Mouse (Mus musculus) forebrain, embryonic 10.5 days (tissue): Measurements from ENCODE around the gene Fastkd1. TPM values are rescaled to one million over a fixed set of nuclear protein-coding genes. Genes with fewer than 3 reads are reported as not detected.
"Not testable (repeated sequence)": the region's sequence is repeated elsewhere in the genome, so short reads cannot be mapped to it uniquely, and the experiment has no call there.

ENCODE experiments used
- DNase-seq: peaks from one replicate; pipeline ENCODE4 v3.0.0-alpha.2; 2017; ENCODE audit warnings: low spot score; ENCODE audit errors: extremely low spot score
- H3K27ac ChIP-seq: fragments of 300-500 bp; sonication (generic); 2 replicates; pipeline ENCODE4 v1.5.1; 2016; ENCODE audit warnings: mild to moderate bottlenecking
- H3K27me3 ChIP-seq: fragments of 300-500 bp; sonication (generic); 2 replicates; pipeline ENCODE4 v1.6.1; 2016; ENCODE audit warnings: mild to moderate bottlenecking; ENCODE audit not compliant: poor library complexity, severe bottlenecking
- H3K36me3 ChIP-seq: fragments of 300-500 bp; sonication (generic); replicated peaks from 2 replicates; pipeline ENCODE4 v1.6.1; 2016; ENCODE audit warnings: mild to moderate bottlenecking, moderate library complexity
- H3K4me1 ChIP-seq: fragments of 300-500 bp; sonication (generic); 2 replicates; pipeline ENCODE4 v1.6.1; 2016
- H3K4me3 ChIP-seq: fragments of 300-500 bp; sonication (generic); 2 replicates; pipeline ENCODE4 v1.5.1; 2016; ENCODE audit warnings: mild to moderate bottlenecking, moderate library complexity
- H3K9me3 ChIP-seq: fragments of 300-500 bp; sonication (generic); 2 replicates; pipeline ENCODE4 v1.6.1; 2016; ENCODE audit warnings: mild to moderate bottlenecking, moderate library complexity
- WGBS: fragments of 180-500 bp; shearing (Covaris S2); methylation state at CpG from one replicate; pipeline ENCODE4 v1.1.7; 2016; 5-methylcytosine and 5-hydroxymethylcytosine counted together
- polyA plus RNA-seq: library from polyadenylated mRNA; unstranded; fragments of >200 nt; fragmentation: Nextera tagmentation; extraction: Ambion mirVana; gene quantifications from 2 replicates; pipeline ENCODE4 v1.2.1, GENCODE M21; 2016

Fastkd1 gene
- polyA plus RNA-seq, 1 experiment from 2014 or later = 18.6 TPM

DNA sequence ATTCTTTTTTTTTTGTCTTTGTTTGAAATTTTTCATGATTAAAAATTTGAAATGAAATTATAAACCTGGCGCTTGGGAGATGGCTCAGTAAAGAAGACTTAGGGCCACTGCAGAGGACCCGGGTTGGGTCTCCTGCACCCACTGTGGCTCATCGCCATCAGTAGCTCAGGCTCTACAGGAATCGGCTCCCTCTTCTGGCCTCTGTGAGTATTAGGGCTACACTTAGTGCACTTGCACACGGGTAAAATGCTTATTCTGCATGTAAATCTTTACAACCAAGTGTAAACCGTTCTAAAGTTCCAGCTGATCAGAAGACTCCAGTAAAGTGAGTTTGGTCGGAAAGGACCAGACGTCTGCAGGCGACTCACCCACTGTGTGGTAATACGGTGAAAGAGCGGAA, 19.8 kb downstream of the Fastkd1 start:
- Histone ChIP-seq H3K27me3 (no peaks in the 10 kb centered on the region), H3K27ac (no peak overlapping the region), H3K4me1 (no peaks in the 10 kb centered on the region), H3K4me3 (no peak overlapping the region), H3K36me3 (peaks cover 71% of the 10 kb centered on the region), H3K9me3 (no peaks in the 10 kb centered on the region; the same call in 1 of the 2 replicates)
- WGBS = 95% methylated on average over 11 of the region's 11 CpGs
- no peak for DNase-seq

DNA sequence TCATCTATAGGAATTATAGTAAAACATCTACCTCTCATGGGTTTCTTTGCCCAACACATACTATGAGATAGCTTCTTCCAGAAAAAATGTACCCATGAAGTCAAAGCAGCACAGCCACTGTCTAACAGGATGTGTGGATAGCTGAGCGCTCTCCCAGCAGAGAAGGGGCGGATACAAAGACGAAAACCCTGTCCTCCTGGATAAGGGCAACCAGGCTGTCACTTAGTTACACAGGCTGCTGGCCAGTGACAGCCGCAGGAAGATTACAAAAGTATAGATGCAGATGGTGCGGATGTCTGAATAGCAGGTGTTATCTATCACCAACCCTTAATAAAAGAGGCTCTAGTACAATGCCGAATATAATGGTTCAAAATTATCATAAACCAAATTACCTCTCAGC, 22.5 kb downstream of the Fastkd1 start:
- WGBS = 94% methylated on average over 6 of the region's 6 CpGs
- no peaks in the 10 kb centered on the region for H3K4me1 ChIP-seq
- peaks cover 84% of the 10 kb centered on the region for H3K36me3 ChIP-seq
- H3K9me3 ChIP-seq = no peaks in the 10 kb centered on the region; the same call in 1 of the 2 replicates
- no peak for DNase-seq
- H3K27ac ChIP-seq = no peak overlapping the region
- no peaks in the 10 kb centered on the region for H3K27me3 ChIP-seq
- no peak overlapping the region for H3K4me3 ChIP-seq

DNA sequence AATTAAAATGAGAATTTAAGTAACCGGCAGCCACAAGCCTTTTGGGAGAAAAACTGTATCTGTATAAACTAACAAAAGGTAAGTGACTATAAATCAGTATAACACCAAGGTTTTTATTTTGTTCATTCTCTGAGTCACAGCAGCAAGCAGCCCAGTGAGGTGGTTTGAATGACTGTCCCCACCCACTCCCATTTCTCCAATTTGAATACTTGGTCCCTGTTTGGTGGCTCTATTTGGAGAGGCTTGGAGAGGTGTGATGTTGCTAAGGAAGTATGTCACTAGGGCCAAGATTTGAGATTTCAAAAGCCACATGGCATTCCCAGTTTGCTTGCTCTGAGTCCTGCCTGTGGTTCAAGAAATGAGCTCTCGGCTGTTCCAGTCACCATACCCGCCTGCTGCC, 23.1 kb downstream of the Fastkd1 start:
- no peaks in the 10 kb centered on the region for H3K4me1 ChIP-seq
- H3K27ac ChIP-seq = no peak overlapping the region
- H3K36me3 ChIP-seq = peaks cover 85% of the 10 kb centered on the region
- no peak overlapping the region for H3K4me3 ChIP-seq
- WGBS = 95% methylated on average over 3 of the region's 3 CpGs
- no peaks in the 10 kb centered on the region; the same call in 1 of the 2 replicates for H3K9me3 ChIP-seq
- 0 out of 2 replicates have a peak, but pooled peaks cover 4% of the 10 kb centered on the region for H3K27me3 ChIP-seq
- DNase-seq = no peak

DNA sequence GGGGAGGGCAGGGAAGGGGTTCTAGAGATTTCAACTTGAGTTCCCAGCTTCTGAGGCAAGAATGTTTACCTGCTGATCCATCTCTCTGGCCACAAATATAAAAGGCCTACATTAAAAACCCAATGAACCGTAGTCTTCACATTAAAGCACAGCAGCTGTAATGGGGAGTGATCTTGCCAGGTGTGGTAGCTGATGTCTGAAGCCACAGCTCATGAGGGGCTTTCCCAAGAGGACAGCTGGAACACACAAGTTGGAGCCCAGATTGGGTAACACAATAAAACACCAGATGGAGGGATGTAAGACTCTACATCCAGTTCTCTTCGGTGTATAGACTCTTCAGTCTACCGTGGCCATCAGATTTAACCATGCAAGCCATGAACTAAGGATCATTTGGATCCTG, 28.8 kb downstream of the Fastkd1 start:
- Histone ChIP-seq H3K36me3 (peaks cover 46% of the 10 kb centered on the region), H3K9me3 (no peaks in the 10 kb centered on the region), H3K27me3 (0 out of 2 replicates have a peak, but pooled peaks cover 7% of the 10 kb centered on the region), H3K4me1 (peaks cover 16% of the 10 kb centered on the region), H3K27ac (no peak overlapping the region), H3K4me3 (no peak overlapping the region)
- WGBS = 92% methylated on average over 3 of the region's 3 CpGs
- no peak for DNase-seq

DNA sequence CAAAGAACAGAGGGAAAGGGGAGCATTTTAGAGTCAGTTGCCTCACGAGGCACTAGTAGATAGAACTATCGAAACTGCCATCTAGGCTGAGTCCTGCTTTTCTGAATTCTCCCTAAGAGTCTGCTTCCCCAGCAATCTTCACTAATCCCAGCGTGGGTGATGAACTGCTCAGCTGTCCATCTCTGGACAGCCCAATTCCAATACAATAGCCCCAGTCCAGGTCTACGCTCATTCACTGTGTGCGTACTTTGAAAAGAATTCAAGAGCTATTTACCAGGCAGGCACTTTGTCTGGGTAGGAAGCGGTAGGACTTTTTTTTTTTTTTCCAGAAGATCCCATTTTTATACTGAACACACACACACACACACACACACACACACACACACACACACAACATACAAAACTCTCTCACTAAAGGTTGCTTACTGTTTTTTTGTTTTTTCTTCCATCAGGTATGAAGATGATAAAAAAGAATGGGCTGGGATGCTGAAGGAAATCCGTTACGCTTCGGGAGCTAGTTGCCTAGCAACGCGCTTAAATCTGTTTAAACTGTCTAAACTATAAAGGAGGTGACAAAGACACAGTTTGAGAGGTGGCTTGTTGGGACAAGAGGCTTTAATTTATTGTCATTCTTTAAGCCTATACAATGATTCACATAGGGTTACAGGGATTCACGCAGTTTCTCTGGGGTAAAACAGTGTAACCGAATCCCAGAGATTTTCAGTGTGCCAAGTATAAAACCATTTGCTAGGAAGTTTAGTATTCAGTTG, 30.1 kb downstream of the Fastkd1 start:
- H3K27me3 ChIP-seq = 0 out of 2 replicates have a peak, but pooled peaks cover 7% of the 10 kb centered on the region
- H3K36me3 ChIP-seq = peaks cover 37% of the 10 kb centered on the region
- peak overlapping the region; percentile 54 for H3K27ac ChIP-seq
- no peak overlapping the region for H3K4me3 ChIP-seq
- H3K4me1 ChIP-seq = peaks cover 16% of the 10 kb centered on the region
- H3K9me3 ChIP-seq = no peaks in the 10 kb centered on the region
- WGBS = 37% methylated on average over 13 of the region's 13 CpGs
- DNase-seq = no peak

DNA sequence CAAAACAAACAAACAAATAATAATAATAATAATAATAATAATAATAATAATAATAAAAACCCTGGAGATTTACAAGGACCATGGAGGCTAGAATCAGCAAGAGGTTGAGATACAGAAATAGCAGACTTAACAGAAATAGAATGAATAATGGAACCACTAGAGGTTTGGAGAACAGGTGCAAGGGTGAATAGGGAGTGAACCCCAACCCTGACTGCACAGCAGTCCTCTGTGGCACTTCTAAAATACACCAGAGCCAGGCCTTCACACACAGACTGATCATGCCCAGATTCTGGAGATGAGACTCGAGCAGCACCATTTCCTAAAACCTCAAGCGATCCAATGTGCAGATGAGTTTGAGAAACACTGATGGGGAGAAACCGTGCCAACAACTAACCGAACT, 31.4 kb downstream of the Fastkd1 start:
- no peak for DNase-seq
- Histone ChIP-seq H3K36me3 (peaks cover 24% of the 10 kb centered on the region), H3K4me1 (peaks cover 16% of the 10 kb centered on the region), H3K9me3 (no peaks in the 10 kb centered on the region), H3K4me3 (no peak overlapping the region), H3K27ac (no peak overlapping the region), H3K27me3 (0 out of 2 replicates have a peak, but pooled peaks cover 7% of the 10 kb centered on the region)
- WGBS = 94% methylated on average over 4 of the region's 4 CpGs

DNA sequence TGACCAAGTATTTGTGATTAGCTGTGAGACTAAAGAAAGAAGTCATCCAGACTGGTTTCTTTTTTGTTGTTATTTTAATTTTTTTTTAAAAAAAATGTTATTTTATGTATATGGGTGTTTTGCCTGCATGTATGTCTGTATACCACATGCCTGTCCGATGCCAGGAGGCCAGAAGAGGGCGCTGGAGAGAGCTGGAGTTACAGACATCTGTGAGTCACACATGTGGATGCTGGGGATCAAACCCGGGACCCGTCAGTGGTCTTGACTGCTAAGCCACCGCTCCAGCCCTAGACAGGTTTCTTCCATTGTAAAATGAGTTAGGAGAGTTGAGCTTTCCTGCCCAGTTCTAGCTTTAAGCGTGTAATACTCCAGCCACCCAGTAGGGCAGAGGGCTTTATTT, 33.3 kb downstream of the Fastkd1 start:
- DNase-seq = no peak
- Histone ChIP-seq H3K36me3 (peaks cover 8% of the 10 kb centered on the region; the same call in 1 of the 2 replicates), H3K27ac (no peak overlapping the region), H3K4me3 (no peak overlapping the region), H3K27me3 (0 out of 2 replicates have a peak, but pooled peaks cover under 1% of the 10 kb centered on the region), H3K9me3 (no peaks in the 10 kb centered on the region), H3K4me1 (peaks cover 16% of the 10 kb centered on the region)
- WGBS = 62% methylated on average over 6 of the region's 6 CpGs

DNA sequence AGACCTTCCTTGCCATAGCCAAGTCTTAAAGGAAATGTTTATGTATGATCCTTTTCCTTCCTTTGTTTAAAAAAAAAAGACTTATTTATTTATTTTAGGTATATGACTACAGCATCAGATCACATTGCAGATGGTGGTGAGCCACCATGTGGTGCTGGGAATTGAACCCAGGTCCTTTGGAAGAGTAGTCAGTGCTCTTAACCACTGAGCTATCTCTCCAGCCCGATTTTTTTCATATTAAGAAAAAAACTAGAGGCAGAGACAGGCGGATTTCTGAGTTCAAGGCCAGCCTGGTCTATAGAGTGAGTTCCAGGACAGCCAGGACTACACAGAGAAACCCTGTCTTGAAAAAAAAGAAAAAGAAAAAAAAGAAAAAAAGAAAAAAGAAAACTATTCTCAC, 36.1 kb downstream of the Fastkd1 start:
- H3K36me3 ChIP-seq, H3K27ac ChIP-seq, DNase-seq, H3K9me3 ChIP-seq, H3K4me3 ChIP-seq, H3K27me3 ChIP-seq: not testable (repeated sequence)
- WGBS = 77% methylated on average over 2 of the region's 2 CpGs
- peaks cover 14% of the 10 kb centered on the region for H3K4me1 ChIP-seq

DNA sequence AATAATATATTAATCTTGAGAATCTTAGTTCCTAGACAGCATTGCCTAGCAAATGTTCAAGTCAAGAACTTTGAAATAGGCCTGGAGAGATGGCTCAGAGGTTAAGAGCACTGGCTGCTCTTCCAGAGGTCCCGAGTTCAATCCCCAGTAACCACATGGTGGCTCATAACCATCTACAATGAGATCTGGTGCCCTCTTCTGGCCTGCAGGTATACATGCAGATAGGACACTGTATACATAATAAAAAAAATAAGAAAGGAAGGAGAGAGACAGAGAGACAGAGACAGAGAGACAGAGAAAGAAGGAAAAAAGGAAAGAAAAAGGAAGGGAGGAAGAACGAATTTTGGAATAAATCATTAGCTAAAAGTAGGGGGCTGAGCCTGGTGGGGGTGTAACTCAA, 36.6 kb downstream of the Fastkd1 start:
- H3K9me3 ChIP-seq = no peaks in the 10 kb centered on the region
- H3K27ac ChIP-seq = no peak overlapping the region
- H3K36me3 ChIP-seq = peaks cover 2% of the 10 kb centered on the region; the same call in 1 of the 2 replicates
- DNase-seq = no peak
- H3K4me1 ChIP-seq = peaks cover 13% of the 10 kb centered on the region
- H3K27me3 ChIP-seq = no peaks in the 10 kb centered on the region
- H3K4me3 ChIP-seq = no peak overlapping the region
- 57% methylated on average over 2 of the region's 2 CpGs for WGBS

DNA sequence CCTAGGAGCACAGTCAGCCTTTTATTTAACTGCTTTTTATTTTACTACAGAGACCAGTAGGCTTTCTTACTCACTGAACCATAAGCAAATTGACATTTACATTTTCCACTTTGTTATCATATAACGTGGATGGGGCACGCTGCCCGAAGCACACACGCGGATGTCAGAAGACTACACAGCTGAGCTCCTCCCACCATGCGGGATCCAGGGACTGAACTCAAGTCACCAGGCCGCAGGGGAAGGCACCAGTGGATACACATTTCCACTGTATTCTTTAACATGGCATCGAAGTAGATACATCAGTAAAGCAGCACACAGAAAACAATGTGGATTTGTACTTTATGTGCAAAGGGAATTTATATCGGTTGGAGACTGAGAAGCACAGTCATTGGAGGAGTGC, 38.0 kb downstream of the Fastkd1 start:
- Histone ChIP-seq H3K36me3 (peaks cover 6% of the 10 kb centered on the region), H3K27me3 (no peaks in the 10 kb centered on the region), H3K9me3 (no peaks in the 10 kb centered on the region), H3K27ac (no peak overlapping the region), H3K4me3 (no peak overlapping the region), H3K4me1 (peaks cover 13% of the 10 kb centered on the region)
- 89% methylated on average over 9 of the region's 9 CpGs for WGBS
- no peak for DNase-seq

DNA sequence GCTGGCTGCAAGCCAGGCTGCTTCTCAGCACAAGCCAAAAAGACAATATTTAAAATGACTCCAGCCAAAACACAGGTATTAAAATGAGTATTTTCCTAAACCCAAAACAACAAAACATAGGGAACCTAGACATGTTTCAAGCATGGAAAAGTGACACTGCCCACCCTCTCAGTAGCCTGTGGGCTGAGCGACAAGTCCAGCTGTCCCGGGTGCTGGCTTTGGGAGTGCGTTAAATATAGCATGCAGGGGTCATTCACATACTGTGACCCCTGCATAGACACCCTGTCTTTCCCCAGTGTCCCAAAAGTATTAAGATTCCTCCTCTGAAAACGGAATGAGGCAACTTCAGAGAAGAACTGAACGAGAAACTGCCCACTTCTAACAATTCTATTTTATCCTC, 39.6 kb downstream of the Fastkd1 start:
- no peaks in the 10 kb centered on the region for H3K27me3 ChIP-seq
- H3K36me3 ChIP-seq = peaks cover 4% of the 10 kb centered on the region
- 84% methylated on average over 5 of the region's 5 CpGs for WGBS
- no peak overlapping the region for H3K27ac ChIP-seq
- DNase-seq = no peak
- H3K4me1 ChIP-seq = peaks cover 13% of the 10 kb centered on the region
- no peaks in the 10 kb centered on the region for H3K9me3 ChIP-seq
- H3K4me3 ChIP-seq = no peak overlapping the region

DNA sequence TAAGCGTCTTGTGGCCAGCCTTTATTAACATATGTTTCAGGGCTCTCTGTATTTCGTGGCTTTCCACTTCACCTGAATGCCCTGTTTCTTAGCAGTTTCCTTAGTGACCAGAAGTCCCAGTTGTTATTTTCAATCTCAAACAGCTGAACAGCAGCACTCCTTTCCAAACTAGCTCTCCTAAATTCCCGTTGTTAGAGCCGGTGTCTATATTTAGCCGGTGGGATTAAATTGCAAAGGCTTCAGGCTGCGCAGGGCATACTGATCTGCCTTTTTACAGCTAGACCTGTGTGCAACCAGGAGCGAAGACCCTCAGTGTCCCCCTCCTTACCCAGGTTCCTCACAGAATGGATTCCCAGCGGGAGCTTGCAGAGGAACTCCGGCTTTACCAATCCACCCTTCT, 43.5 kb downstream of the Fastkd1 start, which contains the start of gene Klhl41:
TSS of gene Klhl41 (plus strand) at position 268 of the 400 bp plus-strand sequence.
- H3K4me1 ChIP-seq = peaks cover 13% of the 10 kb centered on the region
- H3K4me3 ChIP-seq = no peak within 1 kb of the TSS
- no peaks in the 10 kb centered on the region for H3K9me3 ChIP-seq
- WGBS = 87% methylated on average over 9 of the region's 9 CpGs
- H3K27ac ChIP-seq = no peak within 1 kb of the TSS
- H3K36me3 ChIP-seq = peaks cover 8% of the 10 kb centered on the region
- DNase-seq = no peak
- H3K27me3 ChIP-seq = no peaks in the 10 kb centered on the region

DNA sequence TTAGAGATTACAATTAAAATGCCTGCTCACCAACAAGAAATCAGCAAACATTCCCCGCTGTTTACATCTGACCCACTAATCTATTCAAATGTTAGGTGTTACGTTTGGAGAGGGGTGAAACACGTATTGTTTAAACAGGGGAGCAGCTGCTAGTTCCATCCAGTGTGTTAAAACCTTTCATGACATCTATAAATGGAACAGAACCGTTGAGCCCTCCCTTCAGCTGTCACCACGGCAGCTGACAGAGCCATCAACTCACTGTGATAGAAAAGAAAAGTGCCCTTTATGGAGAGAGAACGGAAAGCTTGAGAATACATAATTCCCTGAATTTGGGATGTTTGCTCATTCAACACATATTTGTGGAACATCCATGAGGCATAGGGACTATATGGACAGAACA, 44.9 kb downstream of the Fastkd1 start:
- no peaks in the 10 kb centered on the region for H3K27me3 ChIP-seq
- no peak overlapping the region for H3K27ac ChIP-seq
- no peak for DNase-seq
- H3K9me3 ChIP-seq = no peaks in the 10 kb centered on the region
- H3K4me3 ChIP-seq = no peak overlapping the region
- 89% methylated on average over 6 of the region's 6 CpGs for WGBS
- H3K36me3 ChIP-seq = peaks cover 19% of the 10 kb centered on the region
- peaks cover 18% of the 10 kb centered on the region for H3K4me1 ChIP-seq
